ENCODE assay signal across 14 mouse cellular contexts in genomic region chr16:37680831-37681230, GRCm38 (mm10).
"Had no signal": no experiment of that assay in that cellular context is flagged by ENCODE, and none has a peak within 500 bp of the region (broad histone marks: within the 10 kb centered on the region; RNA-seq: fewer than 3 reads in every experiment).

No protein-coding gene starts in this region.

- H3K4me3 ChIP-seq: liver, embryonic 15.5 days; midbrain, embryonic 12.5 days; myocyte; neural tube, embryonic 15.5 days; stomach, embryonic 15.5 days had no signal

- H3K27me3 ChIP-seq: midbrain, embryonic 12.5 days; neural tube, embryonic 15.5 days; stomach, embryonic 15.5 days had no signal

- H3K9me3 ChIP-seq: liver, embryonic 15.5 days; midbrain, embryonic 12.5 days; neural tube, embryonic 15.5 days; stomach, embryonic 15.5 days had no signal

- H3K36me3 ChIP-seq: liver, embryonic 15.5 days; midbrain, embryonic 12.5 days; neural tube, embryonic 15.5 days; stomach, embryonic 15.5 days had no signal

- H3K9ac ChIP-seq: liver, embryonic 15.5 days; midbrain, embryonic 12.5 days; neural tube, embryonic 15.5 days; stomach, embryonic 15.5 days had no signal

- H3K27ac ChIP-seq: kidney, postnatal 0 days; liver, embryonic 15.5 days; midbrain, embryonic 12.5 days; neural tube, embryonic 15.5 days; stomach, embryonic 15.5 days had no signal

- H3K4me2 ChIP-seq: liver, embryonic 11.5 days; liver, embryonic 15.5 days; midbrain, embryonic 12.5 days; neural tube, embryonic 15.5 days; stomach, embryonic 15.5 days had no signal

- ATAC-seq: lung, postnatal 0 days had no signal

- DNase-seq: kidney, adult 9 months; kidney, postnatal 36 days; left cerebral cortex, postnatal 4 days; lung, adult 2 months; lung, postnatal 36 days; right cerebral cortex, postnatal 14 days had no signal
